Mouse (Mus musculus) CH12.LX (cell line): Measurements from ENCODE around the gene Hist2h3c1. TPM values are rescaled to one million over a fixed set of nuclear protein-coding genes. Genes with fewer than 3 reads are reported as not detected.
"Not testable (repeated sequence)": the region's sequence is repeated elsewhere in the genome, so short reads cannot be mapped to it uniquely, and the experiment has no call there.

ENCODE experiments used
- DNase-seq: peaks from one replicate; pipeline ENCODE4 v3.0.0-alpha.2; 2013; ENCODE audit errors: extremely low read depth
- H3K27ac ChIP-seq: 2 replicates; pipeline ENCODE4 v1.5.1; 2012; ENCODE audit warnings: low read depth, mild to moderate bottlenecking, control low read depth, moderate library complexity; ENCODE audit not compliant: insufficient read depth
- H3K27me3 ChIP-seq: replicated peaks from 2 replicates; pipeline ENCODE3; 2012; ENCODE audit warnings: inconsistent platforms
- H3K36me3 ChIP-seq, 2 experiments: replicated peaks in 1 of 2; 2 replicates each; pipeline versions ENCODE3 to v1.6.1; 2012; ENCODE audit warnings: inconsistent platforms in 1 of 2, low read length in 1 of 2, mild to moderate bottlenecking in 1 of 2, mixed read lengths in 1 of 2, moderate library complexity in 1 of 2; ENCODE audit not compliant: control insufficient read depth in 1 of 2, insufficient read depth in 1 of 2
- H3K4me1 ChIP-seq, 2 experiments: 2 replicates each; pipeline ENCODE4 v1.6.1; 2012; ENCODE audit warnings: inconsistent platforms in 1 of 2, moderate library complexity in 1 of 2; ENCODE audit not compliant: insufficient read depth in 2 of 2, control insufficient read depth in 1 of 2
- H3K4me2 ChIP-seq: 2 replicates; pipeline ENCODE4 v1.6.1; 2012; ENCODE audit warnings: low read depth, mild to moderate bottlenecking, control low read depth; ENCODE audit not compliant: poor library complexity, insufficient read depth, severe bottlenecking
- H3K4me3 ChIP-seq, 3 experiments: fragments of 150-350 bp in 1 of 3; sonication (generic) in 1 of 3; replicated peaks in 1 of 3; 2 replicates each; pipeline versions ENCODE3 to v1.5.1; 2011 to 2012; ENCODE audit warnings: low read depth in 2 of 3, low read length in 2 of 3, mild to moderate bottlenecking in 2 of 3, moderate library complexity in 2 of 3, control low read depth in 1 of 3, improper control_type of control experiment in 1 of 3, inconsistent platforms in 1 of 3, mixed read lengths in 1 of 3; ENCODE audit not compliant: poor library complexity in 1 of 3
- H3K79me2 ChIP-seq: replicated peaks from 2 replicates; pipeline ENCODE4 v1.6.1; 2012; ENCODE audit warnings: mild to moderate bottlenecking, moderate library complexity; ENCODE audit not compliant: control insufficient read depth, poor library complexity, insufficient read depth, severe bottlenecking; ENCODE audit errors: extremely low read depth
- H3K9ac ChIP-seq: 2 replicates; pipeline ENCODE4 v1.6.1; 2012; ENCODE audit warnings: low read depth, mild to moderate bottlenecking, control low read depth, moderate library complexity; ENCODE audit not compliant: insufficient read depth
- H3K9me3 ChIP-seq: replicated peaks from 2 replicates; pipeline ENCODE3; 2012; ENCODE audit warnings: low read length, inconsistent platforms, mixed read lengths
- BHLHE40 ChIP-seq: IDR thresholded peaks from 2 replicates; pipeline ENCODE4 v1.6.1; 2011; ENCODE audit warnings: mild to moderate bottlenecking, low read depth, low read length, improper control_type of control experiment
- CHD1 ChIP-seq: IDR thresholded peaks from 2 replicates; pipeline ENCODE4 v1.6.1; 2012; ENCODE audit warnings: low read depth, low read length, improper control_type of control experiment, inconsistent platforms
- CTCF ChIP-seq, 2 experiments: IDR thresholded peaks in 1 of 2; conservative IDR thresholded peaks in 1 of 2; 2 replicates each; pipeline ENCODE4 v1.5.1; 2011 to 2012; ENCODE audit warnings: low read depth in 2 of 2, low read length in 2 of 2, improper control_type of control experiment in 1 of 2, inconsistent platforms in 1 of 2, mild to moderate bottlenecking in 1 of 2, moderate library complexity in 1 of 2
- E2F4 ChIP-seq: IDR thresholded peaks from 2 replicates; pipeline ENCODE4 v1.6.1; 2011; ENCODE audit warnings: low read depth, low read length, improper control_type of control experiment; ENCODE audit not compliant: insufficient replicate concordance
- ELF1 ChIP-seq: IDR thresholded peaks from 2 replicates; pipeline ENCODE4 v1.6.1; 2014; ENCODE audit warnings: low read depth, mild to moderate bottlenecking, inconsistent platforms, low read length, improper control_type of control experiment
- EP300 ChIP-seq: IDR thresholded peaks from 2 replicates; pipeline ENCODE4 v1.6.1; 2011; ENCODE audit warnings: low read length, improper control_type of control experiment
- GABPA ChIP-seq: IDR thresholded peaks from 2 replicates; pipeline ENCODE4 v1.6.1; 2012; ENCODE audit warnings: low read depth, low read length, improper control_type of control experiment, inconsistent platforms; ENCODE audit not compliant: insufficient replicate concordance
- IRF4 ChIP-seq: IDR thresholded peaks from 2 replicates; pipeline ENCODE4 v1.6.1; 2014; ENCODE audit warnings: low read depth, mild to moderate bottlenecking, inconsistent platforms, low read length, improper control_type of control experiment
- JUND ChIP-seq: conservative IDR thresholded peaks from 2 replicates; pipeline ENCODE4 v1.6.1; 2011; ENCODE audit warnings: low read depth, low read length, improper control_type of control experiment
- MAFK ChIP-seq: IDR thresholded peaks from 2 replicates; pipeline ENCODE4 v1.6.1; 2011; ENCODE audit warnings: low read length, improper control_type of control experiment; ENCODE audit not compliant: insufficient replicate concordance
- MAX ChIP-seq: IDR thresholded peaks from 2 replicates; pipeline ENCODE4 v1.6.1; 2011; ENCODE audit warnings: low read length, improper control_type of control experiment
- MAZ ChIP-seq: IDR thresholded peaks from 2 replicates; pipeline ENCODE4 v1.6.1; 2012; ENCODE audit warnings: low read depth, mild to moderate bottlenecking, inconsistent platforms, low read length, improper control_type of control experiment, moderate library complexity
- MEF2A ChIP-seq: IDR thresholded peaks from 2 replicates; pipeline ENCODE4 v1.6.1; 2014; ENCODE audit warnings: low read depth, mild to moderate bottlenecking, inconsistent platforms, low read length, improper control_type of control experiment, borderline replicate concordance
- MXI1 ChIP-seq: IDR thresholded peaks from 2 replicates; pipeline ENCODE4 v1.6.1; 2011; ENCODE audit warnings: mild to moderate bottlenecking, low read depth, low read length, improper control_type of control experiment
- MYC ChIP-seq: IDR thresholded peaks from 2 replicates; pipeline ENCODE4 v1.6.1; 2011; ENCODE audit warnings: low read depth, mild to moderate bottlenecking, improper control_type of control experiment, low read length
- NELFE ChIP-seq: IDR thresholded peaks from 2 replicates; pipeline ENCODE4 v1.6.1; 2011; ENCODE audit warnings: low read depth, low read length, improper control_type of control experiment
- NRF1 ChIP-seq: IDR thresholded peaks from 2 replicates; pipeline ENCODE4 v1.6.1; 2014; ENCODE audit warnings: low read depth, mild to moderate bottlenecking, inconsistent platforms, low read length, improper control_type of control experiment, moderate library complexity
- POLR2A ChIP-seq: IDR thresholded peaks from 2 replicates; pipeline ENCODE4 v1.6.1; 2011; ENCODE audit warnings: low read depth, mild to moderate bottlenecking, improper control_type of control experiment, low read length
- RAD21 ChIP-seq: IDR thresholded peaks from 2 replicates; pipeline ENCODE4 v1.6.1; 2011; ENCODE audit warnings: low read depth, mild to moderate bottlenecking, low read length, improper control_type of control experiment, moderate library complexity
- RCOR1 ChIP-seq: conservative IDR thresholded peaks from 2 replicates; pipeline ENCODE4 v1.6.1; 2012; ENCODE audit warnings: low read depth, mild to moderate bottlenecking, inconsistent platforms, low read length, improper control_type of control experiment
- SIN3A ChIP-seq: IDR thresholded peaks from 2 replicates; pipeline ENCODE4 v1.6.1; 2012; ENCODE audit warnings: low read length, improper control_type of control experiment, inconsistent platforms
- TBP ChIP-seq: conservative IDR thresholded peaks from 2 replicates; pipeline ENCODE4 v1.6.1; 2011; ENCODE audit warnings: low read depth, low read length, improper control_type of control experiment
- TCF12 ChIP-seq: IDR thresholded peaks from 2 replicates; pipeline ENCODE4 v1.6.1; 2014; ENCODE audit warnings: low read depth, mild to moderate bottlenecking, inconsistent platforms, low read length, improper control_type of control experiment
- UBTF ChIP-seq: IDR thresholded peaks from 2 replicates; pipeline ENCODE4 v1.6.1; 2012; ENCODE audit warnings: low read depth, mild to moderate bottlenecking, inconsistent platforms, low read length, improper control_type of control experiment, moderate library complexity
- USF2 ChIP-seq: conservative IDR thresholded peaks from 2 replicates; pipeline ENCODE4 v1.6.1; 2011; ENCODE audit warnings: low read depth, low read length, improper control_type of control experiment
- ZC3H11A ChIP-seq: IDR thresholded peaks from 2 replicates; pipeline ENCODE4 v1.6.1; 2012; ENCODE audit warnings: low read depth, mild to moderate bottlenecking, inconsistent platforms, low read length, improper control_type of control experiment
- ZMIZ1 ChIP-seq: IDR thresholded peaks from 2 replicates; pipeline ENCODE4 v1.6.1; 2012; ENCODE audit warnings: low read depth, mild to moderate bottlenecking, inconsistent platforms, low read length, improper control_type of control experiment
- dilution Hi-C: fragments of 300-500 bp; cut with MboI; formaldehyde crosslinking; loops from 2 replicates; pipeline ENCODE4 v1.14.3; 2020; ENCODE audit warnings: low sequenced_read_pairs; ENCODE audit not compliant: extremely low pct_unique_long_range_greater_than_20kb, extremely low pct_ligation_motif_present
- in situ Hi-C: fragments of 300-500 bp; cut with MboI; formaldehyde crosslinking; loops from 3 replicates; pipeline ENCODE4 v1.14.3; 2019; ENCODE audit warnings: low sequenced_read_pairs, low pct_ligation_motif_present, low pct_unique_long_range_greater_than_20kb, mixed read lengths
- polyA plus RNA-seq: library from polyadenylated mRNA; unstranded; fragments of >175 nt; gene quantifications from 2 replicates; pipeline ENCODE4 v1.2.1, GENCODE M21; 2012; ENCODE audit warnings: low read depth; ENCODE audit not compliant: insufficient read length
- total RNA-seq, 2 experiments: library from RNA; depleted of rRNA; stranded (reverse); fragments of 300-350 nt in 1 of 2; fragments of >200 nt in 1 of 2; gene quantifications; 2 replicates each; pipeline ENCODE4 v1.2.3; 2012 to 2014

The Hist2h3c1 gene
- total and polyA plus RNA-seq, 3 experiments = 0.33 to 1.4 (median 1.4) TPM

- peak overlapping the region; percentile 98 for H3K9ac ChIP-seq
- H3K36me3 ChIP-seq, DNase-seq, in situ Hi-C loops, dilution Hi-C loops, H3K9me3 ChIP-seq: not testable (repeated sequence)
- H3K4me1 ChIP-seq = peaks cover 0 to 37% of the 10 kb centered on the region in 2 experiments; a peak in 3 of 4 replicates
- 0 out of 2 replicates have a peak, but pooled peaks have one; percentile 1 for TF ChIP-seq RCOR1
- peak; percentile 79; the same call in 1 of the 2 replicates for TF ChIP-seq UBTF
- peak; percentile 63 for TF ChIP-seq NELFE
- peak; percentile 82; the same call in 1 of the 2 replicates for TF ChIP-seq POLR2A
- peak; percentile 18; the same call in 1 of the 2 replicates for TF ChIP-seq ZMIZ1
- TF ChIP-seq, all 38 proteins: peak for 5; not testable (repeated sequence) for 33
- not testable (repeated sequence) for H3K27me3 ChIP-seq, H3K79me2 ChIP-seq
- Histone ChIP-seq H3K4me3 (peak overlapping the region; percentile 49 to 69 (median 65)), H3K27ac (peak overlapping the region; percentile 98), H3K4me2 (peak overlapping the region; percentile 64)
Observed at GRCm38 (mm10) chr3:96268776-96269378, 22.4 kb downstream of the Hist2h3c1 start.

- in situ Hi-C loops = no loop called here
- TF ChIP-seq ZMIZ1 (peak; percentile 100), ZC3H11A (no peak), TBP (peak; percentile 99), MEF2A (peak; percentile 65; the same call in 1 of the 2 replicates), MYC (peak; percentile 42; the same call in 1 of the 2 replicates), MAZ (no peak), EP300 (no peak), ELF1 (peak; percentile 58), NRF1 (peak; percentile 81), MAFK (peak; percentile 87), E2F4 (0 out of 2 replicates have a peak, but pooled peaks have one; percentile 9), MAX (no peak; the same call in 1 of the 2 replicates), BHLHE40 (peak; percentile 46; the same call in 1 of the 2 replicates), JUND (no peak), IRF4 (peak; percentile 67), MXI1 (peak; percentile 67), CHD1 (no peak; the same call in 1 of the 2 replicates), SIN3A (peak; percentile 78; the same call in 1 of the 2 replicates), USF2 (peak; percentile 59), RCOR1 (peak; percentile 92; the same call in 1 of the 2 replicates), RAD21 (no peak), TCF12 (peak; percentile 96), CTCF (conservative IDR thresholded peaks at IDR 0.05 in 1 of 2, IDR thresholded peaks at IDR 0.05 in 1 of 2; ENCODE audit: low read depth in 2 of 2, low read length in 2 of 2) (no peak), POLR2A (peak; percentile 97), GABPA (no peak), NELFE (peak; percentile 100)
Observed at GRCm38 (mm10) chr3:96269511-96270474, 23.3 kb downstream of the Hist2h3c1 start, which contains the start of gene Hist2h2bb. TSS of gene Hist2h2bb (plus strand) at chr3:96269752.

More at GRCm38 (mm10) chr3:96269511-96270474, 23.3 kb downstream of the Hist2h3c1 start, which contains the start of gene Hist2h2bb:
- Histone ChIP-seq H3K27me3 (no peaks in the 10 kb centered on the region), H3K4me1 (peaks cover 0 to 35% of the 10 kb centered on the region in 2 experiments; a peak in 3 of 4 replicates), H3K9ac (peak within 1 kb of the TSS; percentile 98), H3K79me2 (0 out of 2 replicates have a peak, but pooled peaks cover 6% of the 10 kb centered on the region), H3K4me2 (peak within 1 kb of the TSS; percentile 64), H3K9me3 (no peaks in the 10 kb centered on the region), H3K27ac (peak within 1 kb of the TSS; percentile 98), H3K36me3 (no peaks in the 10 kb centered on the region), H3K4me3 (peak within 1 kb of the TSS; percentile 49 to 69 (median 65))
- peak; percentile 98 for DNase-seq
- dilution Hi-C loops = no loop called here
